Mouse (Mus musculus): ENCODE measurements around the gene Ppp2r5c. TPM values are rescaled to one million over a fixed set of nuclear protein-coding genes. Genes with fewer than 3 reads are reported as not detected.

Ppp2r5c gene
- total RNA-seq, 2 experiments from 2014 or later = 266 to 272 TPM

GRCm38 (mm10) chr12:110609153-110609497 is 162.2 kb downstream of the Ppp2r5c start:
- DNase-seq (ENCODE audit: extremely low spot score in 1 of 2, low spot score in 2 of 2) = no peak
- intact Hi-C loops (cut with DNase I) = no loop called here
- TF ChIP-seq CTCF (IDR thresholded peaks at IDR 0.05) = no peak
- Histone ChIP-seq H3K27ac (no peak overlapping the region), H3K4me3 (no peak overlapping the region)

- no peak overlapping the region for H3K4me3 ChIP-seq
- DNase-seq (ENCODE audit: extremely low spot score in 1 of 2, low spot score in 2 of 2) = no peak
- H3K27ac ChIP-seq = no peak overlapping the region
- intact Hi-C loops (cut with DNase I) = no loop called here
- no peak for TF ChIP-seq CTCF (IDR thresholded peaks at IDR 0.05)
Measured at GRCm38 (mm10) chr12:110610713-110611112, 163.8 kb downstream of the Ppp2r5c start.

GRCm38 (mm10) chr12:110630056-110630455 is 183.1 kb downstream of the Ppp2r5c start:
- H3K4me3 ChIP-seq = no peak overlapping the region
- no peak for TF ChIP-seq CTCF (IDR thresholded peaks at IDR 0.05)
- intact Hi-C loops (cut with DNase I) = no loop called here
- no peak overlapping the region for H3K27ac ChIP-seq
- no peak for DNase-seq (ENCODE audit: extremely low spot score in 1 of 2, low spot score in 2 of 2)

Other genes with a start within 250 kb of the Ppp2r5c start
- 1 to 10 TPM; 3.6 to 5.7 TPM for gene Dio3, start 168.1 kb upstream of the Ppp2r5c start, total RNA-seq (2021)
- 100 to 1,000 TPM; 324 to 346 TPM for gene Dync1h1, start 154.3 kb downstream of the Ppp2r5c start, total RNA-seq (2021)
- not detected for gene 1700001K19Rik, start 235.5 kb downstream of the Ppp2r5c start, total RNA-seq (2021)